In genomic region chr14:46516285-46516684, GRCm38 (mm10) we compare ENCODE assay signal across 19 mouse cellular contexts.
DNase-seq lines count a peak whose midpoint lies in the region; ATAC-seq and TF ChIP-seq lines count a peak whose summit lies in the region.
"Had no signal": no experiment of that assay in that cellular context is flagged by ENCODE, and none has a peak within 500 bp of the region (broad histone marks: within the 10 kb centered on the region; RNA-seq: fewer than 3 reads in every experiment).

No protein-coding gene starts in this region.

- H3K9ac ChIP-seq in lung, postnatal 0 days (replicated peaks; ENCODE audit: low read depth) = no peak overlapping the region
- H3K9ac ChIP-seq: embryonic facial prominence, embryonic 13.5 days; forebrain, embryonic 12.5 days; heart, embryonic 12.5 days; hindbrain, embryonic 15.5 days had no signal

- 49% methylated on average over 3 of the region's 3 CpGs for WGBS in lung, postnatal 0 days
- 49% methylated on average over 3 of the region's 3 CpGs for WGBS in lung, adult 2 months

- TF ChIP-seq POLR2A in lung, adult 2 months (IDR thresholded peaks at IDR 0.05; ENCODE audit: borderline replicate concordance, extremely low read depth, low read depth, low read length) = no peak
- no peak for TF ChIP-seq POLR2A in myocyte (IDR thresholded peaks at IDR 0.05; ENCODE audit: insufficient read length, low read depth)

- no peaks in the 10 kb centered on the region for H3K9me3 ChIP-seq in lung, postnatal 0 days (ENCODE audit: low read length)
- H3K9me3 ChIP-seq: embryonic facial prominence, embryonic 13.5 days; forebrain, embryonic 12.5 days; heart, embryonic 12.5 days; hindbrain, embryonic 15.5 days had no signal

- H3ac ChIP-seq in myocyte (ENCODE audit: control insufficient read depth, insufficient read length) = no peak overlapping the region

- H3K27ac ChIP-seq in lung, postnatal 0 days (ENCODE audit: low read length) = no peak overlapping the region
- H3K27ac ChIP-seq: embryonic facial prominence, embryonic 13.5 days; forebrain, embryonic 12.5 days; hindbrain, embryonic 15.5 days had no signal

- TF ChIP-seq EP300 in lung, postnatal 0 days (IDR thresholded peaks at IDR 0.05) = no peak; the same call in 1 of the 2 replicates

- peak; percentile 73 for ATAC-seq in lung, postnatal 0 days
- ATAC-seq: forebrain, embryonic 16.5 days had no signal

- DNase-seq in lung, postnatal 0 days (ENCODE audit: low spot score) = peak; percentile 67
- DNase-seq in lung, adult 2 months = no peak
- peak; percentile 82 for DNase-seq in 3T3-L1 (ENCODE audit: low read depth, low spot score)
- peak; percentile 53 for DNase-seq in NIH3T3 (ENCODE audit: low read depth)
- DNase-seq in thymus, postnatal 0 days (ENCODE audit: low spot score) = no peak
- DNase-seq in adrenal gland, adult 8-10 months = no peak
- DNase-seq: adrenal gland, postnatal 10 days; B cell, adult 2 months; cerebellum, adult 11-12 months; cerebellum, adult 9-10 months; cerebellum, postnatal 25 days; gastrocnemius, postnatal 14 days; heart, postnatal 36 days had no signal

- no peaks in the 10 kb centered on the region for H3K4me1 ChIP-seq in lung, postnatal 0 days (ENCODE audit: insufficient read depth, low read depth, low read length)
- peaks cover 2% of the 10 kb centered on the region; the same call in 1 of the 2 replicates for H3K4me1 ChIP-seq in lung, adult 2 months (ENCODE audit: control insufficient read depth, insufficient read depth, low read length)
- H3K4me1 ChIP-seq: embryonic facial prominence, embryonic 13.5 days; forebrain, embryonic 12.5 days; heart, embryonic 12.5 days; hindbrain, embryonic 15.5 days had no signal

- H3K4me3 ChIP-seq in lung, postnatal 0 days (ENCODE audit: low read depth, low read length) = no peak overlapping the region
- no peak overlapping the region for H3K4me3 ChIP-seq in lung, adult 2 months (replicated peaks; ENCODE audit: extremely low read depth, low read depth, low read length)
- no peak overlapping the region for H3K4me3 ChIP-seq in myocyte
- H3K4me3 ChIP-seq: embryonic facial prominence, embryonic 13.5 days; forebrain, embryonic 12.5 days; heart, embryonic 12.5 days; hindbrain, embryonic 15.5 days had no signal

- H3K27me3 ChIP-seq in lung, postnatal 0 days (replicated peaks; ENCODE audit: insufficient read depth, low read length) = no peaks in the 10 kb centered on the region
- H3K27me3 ChIP-seq in myocyte (ENCODE audit: control insufficient read depth, insufficient read depth, insufficient read length) = no peaks in the 10 kb centered on the region
- H3K27me3 ChIP-seq: embryonic facial prominence, embryonic 13.5 days; forebrain, embryonic 12.5 days; heart, embryonic 12.5 days; hindbrain, embryonic 15.5 days had no signal

- no peak for TF ChIP-seq CTCF in lung, postnatal 0 days (IDR thresholded peaks at IDR 0.05)
- no peak for TF ChIP-seq CTCF in lung, adult 2 months (IDR thresholded peaks at IDR 0.05; ENCODE audit: insufficient read depth, low read length)

- H3K36me3 ChIP-seq in lung, postnatal 0 days (ENCODE audit: insufficient read depth, low read length) = no peaks in the 10 kb centered on the region
- no peaks in the 10 kb centered on the region for H3K36me3 ChIP-seq in myocyte (ENCODE audit: control insufficient read depth, insufficient read depth)
- H3K36me3 ChIP-seq: embryonic facial prominence, embryonic 13.5 days; forebrain, embryonic 12.5 days; heart, embryonic 12.5 days; hindbrain, embryonic 15.5 days had no signal

- no peaks in the 10 kb centered on the region for H3K79me2 ChIP-seq in myocyte (ENCODE audit: control insufficient read depth, insufficient read depth)

- H3K4me2 ChIP-seq in lung, postnatal 0 days (replicated peaks; ENCODE audit: low read depth, low read length) = no peak overlapping the region
- H3K4me2 ChIP-seq in myocyte (ENCODE audit: low read depth) = peak overlapping the region; percentile 46
- H3K4me2 ChIP-seq: embryonic facial prominence, embryonic 13.5 days; forebrain, embryonic 12.5 days; heart, embryonic 12.5 days; hindbrain, embryonic 15.5 days had no signal

TF ChIP-seq in myocyte, 11 proteins besides CTCF, POLR2A, EP300 and RAD21:
- TF ChIP-seq TCF12 (IDR thresholded peaks at IDR 0.05; ENCODE audit: insufficient read depth, poor library complexity, severe bottlenecking) = no peak
- TF ChIP-seq MAX (IDR thresholded peaks at IDR 0.05; ENCODE audit: low read depth) = no peak
- no peak for TF ChIP-seq E2F4 (IDR thresholded peaks at IDR 0.05; ENCODE audit: insufficient read depth)
- no peak for TF ChIP-seq POLR2AphosphoS2 (IDR thresholded peaks at IDR 0.05; ENCODE audit: insufficient read length, low read depth)
- TF ChIP-seq USF1 (IDR thresholded peaks at IDR 0.05; ENCODE audit: low read depth) = no peak
- no peak for TF ChIP-seq MYOG (IDR thresholded peaks at IDR 0.05; ENCODE audit: control insufficient read depth in 1 of 3, insufficient read depth in 1 of 3, insufficient read length in 2 of 3, low read depth in 2 of 3)
- no peak for TF ChIP-seq SRF (IDR thresholded peaks at IDR 0.05; ENCODE audit: control insufficient read depth, insufficient read length, low read depth)
- TF ChIP-seq MYOD1 (IDR thresholded peaks at IDR 0.05; ENCODE audit: control insufficient read depth in 1 of 3, insufficient read length in 2 of 3, low read depth in 2 of 3) = no peak
- no peak for TF ChIP-seq TCF3 (IDR thresholded peaks at IDR 0.05; ENCODE audit: insufficient read length, low read depth)
- TF ChIP-seq REST (IDR thresholded peaks at IDR 0.05; ENCODE audit: insufficient read depth, insufficient read length) = no peak
- TF ChIP-seq CEBPB (IDR thresholded peaks at IDR 0.05; ENCODE audit: insufficient read depth, poor library complexity, severe bottlenecking) = no peak
TF ChIP-seq in myocyte: peak in this region for 0.

Comparison
In these comparisons a context has a peak if more than half of its experiments do, and no peak if none do; other contexts are left out.
1. DNase-seq: peak in lung, postnatal 0 days (single experiment), 3T3-L1 (single experiment) and NIH3T3 (single experiment); none in lung, adult 2 months (single experiment), thymus, postnatal 0 days (single experiment) and adrenal gland, adult 8-10 months (single experiment).